Mouse (Mus musculus) gonadal fat pad, adult 2 months (tissue): ENCODE data around the gene Gm49358. TPM values are rescaled to one million over a fixed set of nuclear protein-coding genes. Genes with fewer than 3 reads are reported as not detected.

Source experiments
- DNase-seq: peaks from one replicate; pipeline ENCODE4 v3.0.0-alpha.2; 2012; ENCODE audit warnings: low read depth
- polyA plus RNA-seq: library from polyadenylated mRNA; depleted of rRNA; stranded (reverse); fragments of >200 nt; gene quantifications from 2 replicates; pipeline ENCODE4 v1.2.3, GENCODE M21; 2012; rRNA removed

The Gm49358 gene
- polyA plus RNA-seq = not detected in 2 replicates

- DNase-seq = no peak
Observed at GRCm38 (mm10) chr10:86763672-86764071, at the start of gene Gm49358. Gm49358 (plus strand) TSS chr10:86763972.

GRCm38 (mm10) chr10:86727548-86727980 lies 36.2 kb upstream of the Gm49358 start:
- no peak for DNase-seq

DNA sequence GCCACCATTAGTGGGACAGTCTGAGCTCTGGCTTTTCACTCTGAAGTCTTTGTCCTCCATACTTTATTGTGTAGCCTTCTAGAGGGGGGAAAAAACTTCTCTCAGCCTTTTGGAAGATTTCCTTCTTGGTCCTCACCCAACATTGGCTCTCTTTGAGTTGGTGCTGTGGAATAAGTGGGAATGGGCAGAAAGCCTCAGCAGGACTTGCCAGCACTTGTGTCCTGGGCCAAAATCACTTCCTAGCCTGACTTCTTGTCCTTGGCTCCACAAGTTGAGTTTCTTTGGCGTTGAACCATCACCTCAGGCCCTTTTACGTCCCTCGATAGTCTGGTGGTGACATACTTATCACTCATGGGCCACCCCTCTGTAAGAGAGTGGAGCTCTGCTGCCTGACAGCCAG lies 35.6 kb upstream of the Gm49358 start:
- no peak for DNase-seq

DNA sequence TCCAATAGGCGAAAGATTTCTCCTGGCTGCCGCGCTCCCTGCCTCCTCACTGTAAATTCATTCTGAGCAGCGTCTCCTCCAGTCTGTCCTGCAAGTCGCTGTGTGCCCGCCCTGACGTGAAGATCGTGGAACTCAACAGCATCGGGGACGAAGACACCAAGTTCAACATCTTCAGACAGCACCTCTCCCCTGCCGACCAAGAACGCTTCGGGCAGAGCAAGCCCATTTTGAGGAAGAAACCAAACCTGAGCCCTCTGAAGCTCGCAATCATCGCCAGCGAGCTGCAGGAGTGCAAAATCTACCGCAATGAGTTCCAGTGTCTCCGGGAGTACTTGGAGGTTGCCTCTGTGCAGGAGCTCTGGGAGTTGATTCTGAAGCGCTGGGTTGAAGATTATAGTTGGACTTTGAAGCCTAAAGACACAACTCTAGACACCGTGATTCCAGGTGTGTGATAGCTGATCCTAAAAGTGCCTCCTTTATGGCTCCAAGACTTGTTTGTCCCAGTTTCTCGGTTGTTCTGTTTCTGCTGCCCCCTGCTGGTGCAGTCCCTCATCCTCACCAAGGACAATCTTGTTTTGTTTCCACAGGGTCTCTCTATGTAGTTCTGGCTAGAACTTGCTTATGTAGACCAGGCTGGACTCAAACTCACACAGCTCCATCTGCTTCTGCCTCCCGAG lies 32.8 kb upstream of the Gm49358 start:
- no peak for DNase-seq

DNA sequence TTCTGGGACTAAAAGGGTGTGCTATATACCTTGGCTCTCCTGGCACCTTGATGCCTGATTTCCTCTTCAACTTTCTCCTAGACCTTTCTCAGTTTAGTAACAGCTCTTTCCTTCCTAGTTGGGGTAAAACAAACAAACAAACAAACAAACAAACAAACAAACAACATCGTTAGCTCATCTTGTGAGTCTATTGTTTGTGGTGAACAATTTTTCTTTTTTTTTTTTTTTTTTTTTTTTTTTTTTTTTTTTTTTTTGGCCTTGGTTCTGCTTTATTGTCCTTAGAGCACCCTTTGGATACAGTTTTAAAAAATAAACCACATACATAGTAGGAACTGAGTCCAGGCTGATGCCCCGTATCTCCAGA lies 32.3 kb upstream of the Gm49358 start:
- no peak for DNase-seq

DNA sequence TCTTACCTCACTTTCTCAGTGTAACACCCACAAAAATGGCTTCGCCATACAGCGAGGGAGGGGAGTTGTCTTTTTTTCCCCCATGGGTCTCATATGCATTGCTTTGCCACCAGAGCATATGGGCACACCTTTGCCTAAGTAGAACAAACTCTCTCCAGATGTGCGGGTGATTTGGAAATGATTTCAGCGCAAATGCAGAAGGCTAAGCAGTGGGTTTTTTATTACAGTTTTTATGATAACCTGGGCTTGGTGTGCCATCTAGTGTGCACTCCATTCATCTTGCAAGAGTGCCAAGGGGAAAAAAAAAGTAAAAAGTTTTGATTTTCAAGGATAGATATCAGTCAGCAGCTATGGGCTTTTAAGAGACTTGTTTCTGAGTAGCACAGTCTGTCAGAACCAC lies 28.7 kb upstream of the Gm49358 start:
- no peak for DNase-seq

DNA sequence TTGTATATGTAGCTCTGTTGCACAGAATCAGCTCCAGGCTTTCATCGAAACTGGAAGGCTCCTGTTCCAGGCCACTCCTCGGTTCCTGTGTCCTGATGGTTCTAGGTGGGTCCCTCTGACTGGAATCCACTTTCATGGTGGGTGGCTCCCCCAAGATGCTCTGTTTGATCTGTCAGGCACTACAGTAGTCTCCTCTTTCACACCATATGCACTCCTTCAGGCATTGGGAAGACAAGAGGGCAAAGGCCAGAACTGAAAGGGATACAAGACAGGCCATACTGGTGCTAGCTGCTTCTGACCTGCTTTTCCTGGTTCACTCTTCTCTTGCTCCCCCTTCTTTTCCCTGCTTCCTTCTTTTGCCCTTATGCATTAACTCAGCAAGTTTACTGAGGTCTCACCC lies 20.9 kb upstream of the Gm49358 start:
- no peak for DNase-seq

- DNase-seq = no peak
Observed at GRCm38 (mm10) chr10:86744306-86744705, 19.5 kb upstream of the Gm49358 start.

DNA sequence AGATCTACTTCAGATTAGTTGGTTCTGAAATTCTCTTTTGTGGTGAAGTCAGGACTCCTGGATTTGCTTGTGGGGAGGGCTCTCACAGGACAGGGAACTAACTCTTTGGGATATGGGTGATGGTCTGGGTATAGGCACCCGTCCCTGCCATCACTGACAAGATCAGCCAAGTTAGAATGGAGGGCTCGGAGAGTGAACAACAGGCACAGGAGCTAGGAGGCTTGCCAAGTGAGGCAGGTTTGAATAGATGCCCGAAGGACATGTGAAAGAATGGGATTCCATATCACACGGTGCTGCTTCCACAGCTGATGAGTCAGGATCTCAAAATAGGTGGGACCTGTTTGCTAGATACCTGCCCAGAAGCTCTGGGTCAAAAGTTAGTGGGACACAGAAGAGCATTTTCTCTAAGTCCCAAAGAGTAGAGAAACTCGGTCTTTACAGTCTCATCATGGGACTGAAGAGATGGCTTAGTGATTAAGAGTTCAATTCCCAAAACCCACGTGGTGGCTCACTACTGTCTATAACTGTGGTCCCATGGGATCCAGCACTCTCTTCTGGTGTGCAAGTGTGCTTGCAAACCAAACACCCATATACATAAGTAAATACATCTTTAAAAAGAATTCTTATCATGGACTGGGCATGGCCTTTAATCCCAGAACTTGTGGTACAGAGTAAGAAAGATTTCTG lies 7.8 kb upstream of the Gm49358 start:
- no peak for DNase-seq

GRCm38 (mm10) chr10:86757724-86758123 lies 6.0 kb upstream of the Gm49358 start:
- no peak for DNase-seq

DNA sequence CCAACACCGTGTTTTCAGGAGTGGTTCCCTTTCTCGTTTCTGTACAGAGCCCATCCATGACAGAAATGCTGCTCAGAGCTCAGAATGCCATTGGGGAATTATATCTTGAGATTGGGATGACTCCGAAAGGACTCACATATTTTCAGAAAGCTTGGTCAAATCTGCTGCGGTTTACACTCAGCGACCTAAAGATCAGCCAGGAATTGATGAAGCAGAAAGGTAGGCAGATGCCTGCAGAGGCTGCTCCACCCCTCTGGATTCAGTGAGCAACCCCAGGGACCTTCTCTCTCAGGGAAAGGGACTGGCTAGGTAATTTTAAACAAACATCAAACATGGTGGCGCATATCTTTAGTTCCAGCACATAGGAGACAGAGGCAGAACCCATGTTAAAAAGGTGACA lies 5.6 kb upstream of the Gm49358 start:
- DNase-seq = no peak

- DNase-seq = no peak
Observed at GRCm38 (mm10) chr10:86761236-86761635, 2.5 kb upstream of the Gm49358 start.

DNA sequence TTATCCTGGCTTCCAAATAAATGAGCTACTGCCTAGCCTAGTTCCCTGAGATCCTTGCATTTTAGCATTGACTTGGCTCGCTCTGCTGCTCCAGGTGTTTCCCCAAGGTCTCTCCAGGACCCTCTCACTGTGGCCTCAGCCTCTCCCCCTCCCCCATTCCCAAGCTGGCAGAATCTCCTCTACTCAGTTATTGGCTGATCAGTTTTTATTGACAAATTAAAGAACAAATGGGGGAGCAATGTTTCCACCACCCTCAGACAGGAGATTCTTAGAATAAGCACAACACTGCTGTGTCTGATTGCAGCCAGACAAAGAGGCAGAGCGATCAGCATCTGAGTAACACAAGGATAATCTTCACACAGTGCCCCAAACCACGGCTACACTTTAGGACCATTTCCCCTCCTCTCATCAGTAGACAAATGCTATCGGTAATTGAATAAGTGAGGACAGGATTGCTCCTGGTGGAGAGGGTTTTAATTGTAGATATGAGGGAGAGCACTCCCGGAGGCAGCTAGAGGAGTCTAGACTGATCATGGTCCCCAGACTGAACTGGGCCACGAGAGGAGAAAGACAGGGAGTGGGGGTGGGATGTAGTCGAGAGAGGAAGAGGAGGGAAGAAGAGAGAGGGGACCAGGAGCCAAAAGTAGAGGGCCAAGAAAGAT lies 1.9 kb upstream of the Gm49358 start:
- DNase-seq = no peak

GRCm38 (mm10) chr10:86762384-86762730 lies 1.4 kb upstream of the Gm49358 start:
- DNase-seq = no peak

DNA sequence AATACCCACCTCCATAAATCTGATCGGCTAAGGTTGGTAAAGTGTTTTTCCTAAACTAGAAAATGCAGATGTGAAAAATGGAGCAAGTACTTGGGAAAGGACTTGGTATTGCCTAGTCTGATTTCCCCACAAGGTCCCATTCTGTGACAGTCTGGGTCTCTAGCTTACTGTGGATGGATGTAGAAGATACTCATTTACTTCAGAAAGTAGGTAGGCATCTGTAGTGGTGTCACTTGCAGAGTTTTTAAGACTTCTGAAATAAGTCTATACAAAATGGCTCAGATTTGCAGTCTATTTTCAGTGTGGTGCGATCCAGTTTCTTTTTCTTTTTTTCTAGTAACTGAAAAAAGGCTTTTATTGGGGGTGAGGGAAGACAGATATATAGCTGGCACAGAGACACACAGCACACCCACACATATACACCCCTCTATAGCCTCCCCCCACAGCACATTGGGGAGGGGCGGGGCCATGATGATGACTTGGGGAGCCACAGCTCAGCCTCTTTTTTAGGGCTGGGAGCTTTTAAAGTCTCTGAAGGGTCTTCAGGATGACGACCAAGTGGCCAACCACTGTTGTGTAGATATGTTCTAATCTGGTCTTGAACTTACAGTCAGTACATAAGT lies 1.7 kb downstream of the Gm49358 start:
- no peak for DNase-seq

DNA sequence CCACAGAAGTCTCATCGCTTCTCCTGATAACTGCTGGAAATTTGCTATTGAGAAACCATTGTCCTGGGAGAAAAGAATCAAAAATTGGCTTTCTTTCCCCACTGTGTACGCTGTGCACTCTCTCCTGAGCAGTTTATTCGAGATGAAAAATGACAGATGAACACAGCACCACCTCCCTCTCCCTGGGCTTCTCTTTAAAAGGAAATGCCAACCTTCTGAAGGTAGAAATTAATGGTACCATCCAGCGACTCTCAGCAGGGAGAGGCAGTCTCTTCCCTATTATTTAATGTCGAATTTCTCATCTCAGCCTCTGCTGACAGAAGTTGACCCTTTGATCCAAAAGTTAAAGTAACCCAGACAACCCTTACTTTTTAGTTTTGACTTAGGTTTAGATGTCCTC lies 5.4 kb downstream of the Gm49358 start:
- DNase-seq = no peak

GRCm38 (mm10) chr10:86769797-86770196 lies 6.0 kb downstream of the Gm49358 start:
- DNase-seq = no peak

- DNase-seq = no peak
Observed at GRCm38 (mm10) chr10:86771701-86772100, 7.9 kb downstream of the Gm49358 start.

- no peak for DNase-seq
Observed at GRCm38 (mm10) chr10:86772231-86772631, 8.5 kb downstream of the Gm49358 start.

- DNase-seq = no peak
Observed at GRCm38 (mm10) chr10:86773360-86773759, 9.6 kb downstream of the Gm49358 start.

DNA sequence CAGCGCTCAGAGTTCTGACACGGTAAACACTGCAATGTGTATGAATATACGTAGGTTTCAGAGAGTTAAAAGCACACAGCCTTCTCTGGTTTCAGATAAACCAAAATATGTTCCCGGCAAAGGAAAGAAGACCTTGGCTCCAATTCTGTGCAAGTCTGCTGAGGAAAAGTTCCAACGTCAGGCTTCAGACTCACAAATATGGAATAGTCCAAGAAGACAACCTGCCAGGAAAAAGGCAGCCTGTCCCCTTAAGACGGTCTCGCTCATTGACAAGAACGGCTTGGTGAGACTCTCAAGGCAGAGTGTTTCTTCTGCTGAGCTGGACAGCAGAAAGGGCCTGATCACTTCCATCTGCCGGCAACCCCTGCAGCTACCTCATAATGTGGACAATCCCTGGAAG lies 12.5 kb downstream of the Gm49358 start:
- DNase-seq = no peak

DNA sequence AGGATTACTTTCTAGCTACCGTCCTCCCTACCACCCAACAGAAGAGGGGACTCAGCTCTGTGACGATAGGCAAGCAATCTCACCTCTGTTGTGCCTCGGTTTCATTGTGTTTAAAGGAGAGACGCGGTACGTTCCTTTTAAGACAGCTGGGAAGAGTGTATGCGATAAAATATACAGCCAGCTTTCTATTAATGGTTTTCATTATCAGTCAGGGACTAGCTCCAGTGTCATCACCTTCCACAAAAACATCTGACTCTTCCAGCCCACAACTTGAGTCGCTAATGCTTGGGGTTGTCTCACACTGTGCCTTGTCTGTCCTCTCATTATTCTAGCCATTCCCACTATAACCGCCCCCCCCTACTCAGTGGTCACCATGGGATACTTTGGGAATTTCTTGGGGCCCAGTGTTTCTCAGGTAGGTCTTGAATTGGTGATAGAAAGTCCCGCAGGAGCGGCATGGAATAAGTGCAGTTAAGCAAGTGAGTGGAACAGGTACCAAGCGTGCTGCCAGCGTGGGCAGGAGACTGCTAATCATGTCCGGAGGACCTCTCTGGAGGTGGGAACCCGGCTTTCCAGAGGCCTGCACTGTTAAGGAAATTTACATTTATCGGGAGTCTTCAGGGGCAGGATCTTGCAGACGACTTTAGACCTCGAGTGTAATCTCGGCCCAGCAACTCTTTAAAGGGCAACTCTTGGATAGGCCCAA lies 14.0 kb downstream of the Gm49358 start:
- DNase-seq = peak; percentile 20
